Mouse (Mus musculus) ES-E14 (cell line): Measurements from ENCODE around the gene Iqsec1.

ENCODE experiments used
- HCFC1 ChIP-seq: IDR thresholded peaks from 2 replicates; pipeline ENCODE4 v1.6.1; 2012; ENCODE audit warnings: low read length, inconsistent platforms, borderline replicate concordance; ENCODE audit not compliant: insufficient read depth
- MAFK ChIP-seq: IDR thresholded peaks from 2 replicates; pipeline ENCODE4 v1.6.1; 2014; ENCODE audit warnings: mild to moderate bottlenecking, low read depth, low read length, inconsistent platforms; ENCODE audit not compliant: insufficient read depth
- ZC3H11A ChIP-seq: IDR thresholded peaks from 2 replicates; pipeline ENCODE4 v1.6.1; 2012; ENCODE audit warnings: low read depth, mild to moderate bottlenecking, inconsistent platforms, low read length, borderline replicate concordance

DNA sequence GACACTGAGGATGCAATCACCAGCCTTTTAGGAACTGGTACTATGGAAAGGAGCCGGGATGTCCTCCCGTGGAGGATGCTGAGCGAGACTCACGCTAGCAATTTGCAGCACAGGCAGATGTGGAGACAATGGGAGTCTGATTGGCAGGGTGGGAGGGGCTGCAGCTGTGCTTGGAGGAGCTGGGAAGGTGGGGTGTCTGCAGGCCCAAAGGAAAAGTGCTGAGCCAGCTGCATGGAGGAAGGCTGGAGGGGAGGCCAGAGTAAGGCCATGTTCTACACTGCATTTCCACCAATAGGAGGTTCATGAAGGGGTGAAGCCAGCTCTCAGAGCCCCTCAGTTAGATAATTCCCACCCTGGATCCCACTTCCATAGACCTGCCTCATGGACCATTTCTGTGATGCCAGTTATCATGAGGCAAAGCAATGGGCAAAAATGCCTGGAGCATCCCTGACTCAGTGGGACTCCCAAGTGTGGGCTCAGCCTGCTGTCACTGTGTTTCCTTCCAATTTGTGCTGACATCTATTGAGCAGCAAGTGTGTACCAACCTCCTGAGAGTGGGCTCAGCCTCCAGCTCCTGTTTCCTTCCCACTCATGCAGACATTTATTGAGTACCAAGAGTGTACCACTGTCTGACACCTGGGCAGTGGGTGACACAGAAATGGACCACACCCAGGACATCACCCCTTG lies 166.4 kb downstream of the Iqsec1 start:
- TF ChIP-seq ZC3H11A, result no peak
- peak; percentile 60; the same call in 1 of the 2 replicates for TF ChIP-seq MAFK
- TF ChIP-seq HCFC1, result no peak
